16 mouse cellular contexts compared by ENCODE assay signal in genomic region chr9:77771330-77771729, GRCm38 (mm10). TPM values are rescaled to one million over a fixed set of nuclear protein-coding genes. Genes with fewer than 3 reads are reported as not detected.
A peak's percentile ranks its signal among the peaks of the same experiment; 100 is the strongest.
DNase-seq lines count a peak whose midpoint lies in the region; ATAC-seq and TF ChIP-seq lines count a peak whose summit lies in the region.
"Had no signal": no experiment of that assay in that cellular context is flagged by ENCODE, and none has a peak within 500 bp of the region (broad histone marks: within the 10 kb centered on the region; RNA-seq: fewer than 3 reads in every experiment).

No protein-coding gene starts in this region.

- H3K9me3 ChIP-seq in hindbrain, embryonic 10.5 days = no peaks in the 10 kb centered on the region
- no peaks in the 10 kb centered on the region for H3K9me3 ChIP-seq in midbrain, embryonic 13.5 days
- no peaks in the 10 kb centered on the region for H3K9me3 ChIP-seq in liver, postnatal 0 days (ENCODE audit: low read length)
- H3K9me3 ChIP-seq: limb, embryonic 15.5 days had no signal

- no peak overlapping the region for H3K4me3 ChIP-seq in layer of hippocampus, adult 2 months
- H3K4me3 ChIP-seq in hindbrain, embryonic 10.5 days = 0 out of 2 replicates have a peak overlapping the region, but pooled peaks have one; percentile 11
- no peak overlapping the region for H3K4me3 ChIP-seq in midbrain, embryonic 13.5 days (replicated peaks)
- H3K4me3 ChIP-seq in liver, postnatal 0 days (ENCODE audit: low read depth, low read length) = no peak overlapping the region
- H3K4me3 ChIP-seq: heart, adult 2 months; limb, embryonic 15.5 days had no signal

- H3K27me3 ChIP-seq in hindbrain, embryonic 10.5 days (ENCODE audit: insufficient read depth, poor library complexity, severe bottlenecking) = no peaks in the 10 kb centered on the region
- no peaks in the 10 kb centered on the region for H3K27me3 ChIP-seq in midbrain, embryonic 13.5 days
- H3K27me3 ChIP-seq in liver, postnatal 0 days (ENCODE audit: insufficient read depth, low read length) = no peaks in the 10 kb centered on the region
- H3K27me3 ChIP-seq: limb, embryonic 15.5 days had no signal

- peaks cover 29% of the 10 kb centered on the region for H3K36me3 ChIP-seq in hindbrain, embryonic 10.5 days
- peaks cover 15% of the 10 kb centered on the region for H3K36me3 ChIP-seq in midbrain, embryonic 13.5 days
- H3K36me3 ChIP-seq in liver, postnatal 0 days (replicated peaks; ENCODE audit: insufficient read depth, low read length) = peaks cover 39% of the 10 kb centered on the region

- TF ChIP-seq EP300 in liver, postnatal 0 days (IDR thresholded peaks at IDR 0.05; ENCODE audit: low read depth) = no peak

- H3K4me1 ChIP-seq in hindbrain, embryonic 10.5 days (replicated peaks) = peaks cover 35% of the 10 kb centered on the region
- H3K4me1 ChIP-seq in midbrain, embryonic 13.5 days (replicated peaks) = peaks cover 27% of the 10 kb centered on the region
- no peaks in the 10 kb centered on the region for H3K4me1 ChIP-seq in liver, postnatal 0 days (ENCODE audit: insufficient read depth)
- H3K4me1 ChIP-seq: limb, embryonic 15.5 days had no signal

- peak; percentile 43 for ATAC-seq in midbrain, embryonic 13.5 days
- no peak for ATAC-seq in liver, postnatal 0 days

- H3K4me2 ChIP-seq in midbrain, embryonic 13.5 days (replicated peaks) = peak overlapping the region; percentile 29
- H3K4me2 ChIP-seq in liver, postnatal 0 days (ENCODE audit: low read depth, low read length) = no peak overlapping the region
- H3K4me2 ChIP-seq: limb, embryonic 15.5 days; lung, embryonic 14.5 days had no signal

- H3K9ac ChIP-seq in midbrain, embryonic 13.5 days (replicated peaks) = 0 out of 2 replicates have a peak overlapping the region, but pooled peaks have one; percentile 10
- no peak overlapping the region for H3K9ac ChIP-seq in liver, postnatal 0 days (replicated peaks)
- H3K9ac ChIP-seq: limb, embryonic 15.5 days; lung, embryonic 14.5 days had no signal

- no peak for TF ChIP-seq CTCF in layer of hippocampus, adult 2 months (conservative IDR thresholded peaks at IDR 0.05)
- no peak for TF ChIP-seq CTCF in liver, postnatal 0 days (IDR thresholded peaks at IDR 0.05; ENCODE audit: low read depth)

- H3K27ac ChIP-seq in layer of hippocampus, adult 2 months = 0 out of 2 replicates have a peak overlapping the region, but pooled peaks have one; percentile 4
- peak overlapping the region; percentile 73 for H3K27ac ChIP-seq in hindbrain, embryonic 10.5 days
- peak overlapping the region; percentile 10; the same call in 1 of the 2 replicates for H3K27ac ChIP-seq in midbrain, embryonic 13.5 days
- no peak overlapping the region for H3K27ac ChIP-seq in liver, postnatal 0 days (ENCODE audit: low read depth)
- H3K27ac ChIP-seq: heart, adult 2 months; limb, embryonic 15.5 days; macrophage had no signal

- 61% methylated on average over 5 of the region's 5 CpGs for WGBS in hindbrain, embryonic 10.5 days
- WGBS in midbrain, embryonic 13.5 days = 68% methylated on average over 5 of the region's 5 CpGs
- WGBS in liver, postnatal 0 days (ENCODE audit: insufficient replicate concordance) = 88% methylated on average over 5 of the region's 5 CpGs

- DNase-seq in layer of hippocampus, adult 2 months (ENCODE audit: low spot score in 2 of 2) = no peak
- no peak for DNase-seq in layer of hippocampus, adult 9-10 months (ENCODE audit: low spot score)
- no peak for DNase-seq in hindbrain, embryonic 10.5 days (ENCODE audit: low spot score)
- no peak for DNase-seq in heart, postnatal 4 days
- DNase-seq in liver, postnatal 0 days = no peak
- DNase-seq in right cerebral cortex, postnatal 4 days = no peak
- DNase-seq: adrenal gland, adult 8-10 months; cerebellum, adult 8-10 months; kidney, postnatal 14 days; lung, embryonic 14.5 days; right cerebral cortex, postnatal 25 days; thymus, postnatal 4 days had no signal

RNA-seq across cellular contexts. Expression of gene Gclc, which starts 17.0 kb away (rescaled TPM):
- total RNA-seq in layer of hippocampus, adult 2 months (2021) = 10 to 100 TPM; 45.3 to 46.2 TPM
- 13.9 and 17.4 TPM in 2 replicates for polyA plus RNA-seq in hindbrain, embryonic 10.5 days (2016; fragmentation: Nextera tagmentation; extraction: Ambion mirVana)
- 16.3 and 16.8 TPM in 2 replicates for polyA plus RNA-seq in midbrain, embryonic 13.5 days (2015; fragmentation: Nextera tagmentation; extraction: Ambion mirVana)
- total RNA-seq in heart, postnatal 4 days (2021) = 10 to 100 TPM; 12.0 to 12.4 TPM
- 22.9 and 24.0 TPM in 2 replicates for polyA plus RNA-seq in liver, postnatal 0 days (2015; fragmentation: Nextera tagmentation; extraction: Ambion mirVana)
